In genomic region chr14:36156175-36156574, GRCm38 (mm10) we compare ENCODE assay signal across 26 mouse cellular contexts.
A peak's percentile ranks its signal among the peaks of the same experiment; 100 is the strongest.
DNase-seq lines count a peak whose midpoint lies in the region; ATAC-seq lines count a peak whose summit lies in the region.
"Had no signal": no experiment of that assay in that cellular context is flagged by ENCODE, and none has a peak within 500 bp of the region (broad histone marks: within the 10 kb centered on the region; RNA-seq: fewer than 3 reads in every experiment).

No protein-coding gene starts in this region.

- H3K4me3 ChIP-seq in heart, embryonic 11.5 days (ENCODE audit: low read depth, low read length): no peak overlapping the region
- H3K4me3 ChIP-seq: embryonic facial prominence, embryonic 13.5 days; embryonic facial prominence, embryonic 15.5 days; erythroblast, embryonic 14.5 days; forebrain, embryonic 10.5 days; forebrain, embryonic 12.5 days had no signal

- no peak overlapping the region for H3K4me2 ChIP-seq in heart, embryonic 11.5 days
- H3K4me2 ChIP-seq: embryonic facial prominence, embryonic 13.5 days; embryonic facial prominence, embryonic 15.5 days; forebrain, embryonic 12.5 days had no signal

- no peaks in the 10 kb centered on the region for H3K36me3 ChIP-seq in heart, embryonic 11.5 days (ENCODE audit: control insufficient read depth, insufficient read depth, low read length)
- H3K36me3 ChIP-seq: embryonic facial prominence, embryonic 13.5 days; embryonic facial prominence, embryonic 15.5 days; forebrain, embryonic 10.5 days; forebrain, embryonic 12.5 days; G1E had no signal

- 76% methylated on average over 2 of the region's 2 CpGs for WGBS in heart, embryonic 11.5 days (ENCODE audit: insufficient replicate concordance)

- intact Hi-C loops in gastrocnemius, postnatal 14 days (cut with DNase I; ENCODE audit: low total_unique reads): no loop called here

- peak; percentile 73 for ATAC-seq in common myeloid progenitor, adult 5-6 weeks (replicated peaks; ENCODE audit: low read depth, poor library complexity, severe bottlenecking)
- ATAC-seq in megakaryocyte, adult 5-6 weeks (ENCODE audit: poor library complexity, severe bottlenecking): peak; percentile 53
- ATAC-seq in heart, embryonic 11.5 days (replicated peaks; ENCODE audit: insufficient number of reproducible peaks, low FRiP score, low TSS enrichment): no peak
- ATAC-seq: activated CD4-positive, CD25-positive, alpha-beta regulatory T cell, adult 4 months; CD4-positive, CD25-positive, alpha-beta regulatory T cell, adult 4 months; forebrain, embryonic 14.5 days; forebrain, embryonic 16.5 days; Patski had no signal

- no peaks in the 10 kb centered on the region for H3K9me3 ChIP-seq in heart, embryonic 11.5 days (replicated peaks; ENCODE audit: control insufficient read depth, low read length)
- H3K9me3 ChIP-seq: embryonic facial prominence, embryonic 13.5 days; embryonic facial prominence, embryonic 15.5 days; forebrain, embryonic 10.5 days; forebrain, embryonic 12.5 days; G1E had no signal

- no peak overlapping the region for H3K27ac ChIP-seq in heart, embryonic 11.5 days (ENCODE audit: low read depth, low read length)
- H3K27ac ChIP-seq: embryonic facial prominence, embryonic 13.5 days; embryonic facial prominence, embryonic 15.5 days; forebrain, embryonic 10.5 days; forebrain, embryonic 12.5 days had no signal

- H3K9ac ChIP-seq in heart, embryonic 11.5 days (ENCODE audit: low read depth, low read length): no peak overlapping the region
- H3K9ac ChIP-seq: embryonic facial prominence, embryonic 13.5 days; embryonic facial prominence, embryonic 15.5 days; forebrain, embryonic 12.5 days had no signal

- no peaks in the 10 kb centered on the region for H3K4me1 ChIP-seq in heart, embryonic 11.5 days (ENCODE audit: control insufficient read depth, insufficient read depth, low read length)
- H3K4me1 ChIP-seq: embryonic facial prominence, embryonic 13.5 days; embryonic facial prominence, embryonic 15.5 days; forebrain, embryonic 10.5 days; forebrain, embryonic 12.5 days had no signal

- no peaks in the 10 kb centered on the region for H3K27me3 ChIP-seq in heart, embryonic 11.5 days (ENCODE audit: control insufficient read depth, insufficient read depth, low read length)
- H3K27me3 ChIP-seq: CH12.LX; embryonic facial prominence, embryonic 13.5 days; embryonic facial prominence, embryonic 15.5 days; forebrain, embryonic 12.5 days; Patski had no signal

- no peak for DNase-seq in gastrocnemius, postnatal 14 days
- DNase-seq in gastrocnemius, postnatal 25 days: no peak
- DNase-seq: adrenal gland, adult 8-10 months; adrenal gland, postnatal 14 days; adrenal gland, postnatal 36 days; B cell, adult 2 months; cerebellum, adult 18-20 months; cerebellum, adult 8-10 months; cerebellum, adult 9-11 months; cerebellum, postnatal 25 days; embryo, embryonic 11 days had no signal
